Mouse (Mus musculus): ENCODE measurements around the gene Daam1.

GRCm38 (mm10) chr12:71830607-71831257 is at the start of gene Daam1:
- no peak for TF ChIP-seq CTCF (conservative IDR thresholded peaks at IDR 0.05; ENCODE audit: low read length)
- TF ChIP-seq POU5F1 (IDR thresholded peaks at IDR 0.05; ENCODE audit: borderline replicate concordance, low read length): no peak
